Mouse (Mus musculus): ENCODE results near the gene Vmo1. TPM values are rescaled to one million over a fixed set of nuclear protein-coding genes. Genes with fewer than 3 reads are reported as not detected.

The Vmo1 gene
- total and polyA plus RNA-seq, 3 experiments, result not detected

DNA sequence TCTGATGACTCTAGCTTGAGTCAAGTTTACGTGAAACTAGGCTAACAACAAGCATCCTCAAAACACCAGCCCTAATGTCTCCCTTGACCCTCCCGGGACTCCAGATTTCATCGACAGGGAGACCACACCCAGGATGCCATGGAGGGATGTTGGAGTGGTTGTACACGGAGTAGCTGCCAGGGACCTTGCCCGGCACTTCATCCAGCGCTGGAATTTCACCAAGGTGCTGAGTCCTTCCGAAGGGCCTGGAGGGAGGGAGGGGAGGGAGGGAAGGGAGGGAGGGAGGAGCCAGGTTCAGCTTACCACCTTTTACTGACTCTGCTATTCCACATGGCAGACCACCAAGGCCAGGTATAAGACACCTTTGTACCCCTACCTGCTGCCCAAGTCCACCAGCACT lies 39.5 kb upstream of the Vmo1 start:
- ATAC-seq (ENCODE audit: extremely low read depth, insufficient number of reproducible peaks, low FRiP score, poor library complexity, severe bottlenecking) (no peak), DNase-seq (ENCODE audit: low spot score) (no peak)
- Histone ChIP-seq H3K9me3 (replicated peaks) (no peaks in the 10 kb centered on the region), H3K27me3 (ENCODE audit: insufficient read depth, low read length) (peaks cover 67% of the 10 kb centered on the region), H3K4me3 (ENCODE audit: low read depth, low read length) (no peak overlapping the region), H3K4me1 (ENCODE audit: insufficient read depth, low read depth, low read length) (no peaks in the 10 kb centered on the region), H3K36me3 (replicated peaks) (no peaks in the 10 kb centered on the region)
- TF ChIP-seq GATA2 (IDR thresholded peaks at IDR 0.05; ENCODE audit: borderline replicate concordance, low read depth, low read length) (no peak), CTCF (IDR thresholded peaks at IDR 0.05; ENCODE audit: low read depth, low read length) (no peak), TAL1 (conservative IDR thresholded peaks at IDR 0.05; ENCODE audit: low read depth, low read length) (no peak), GATA1 (IDR thresholded peaks at IDR 0.05; ENCODE audit: borderline replicate concordance, low read length) (no peak), POLR2AphosphoS5 (IDR thresholded peaks at IDR 0.05; ENCODE audit: insufficient replicate concordance, low read depth, low read length) (no peak)

DNA sequence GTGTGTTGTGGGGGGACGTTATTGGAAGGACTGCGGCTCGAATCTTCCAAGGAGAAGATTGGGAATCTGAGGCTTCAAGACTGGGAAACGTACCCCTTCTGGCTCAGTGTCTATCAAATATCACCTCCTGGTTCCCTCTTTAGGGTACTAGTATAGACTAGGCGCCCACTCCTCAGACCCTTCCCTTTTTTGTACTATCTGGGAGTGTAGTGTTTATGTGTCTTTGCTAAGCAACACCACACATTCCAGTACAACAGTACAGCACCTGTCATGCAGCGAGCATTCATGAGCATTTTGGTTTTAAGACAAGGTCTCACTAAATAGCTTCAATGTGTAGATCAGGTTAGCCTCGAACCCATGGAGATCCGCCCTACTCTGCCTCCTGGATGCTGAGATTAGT lies 37.1 kb upstream of the Vmo1 start:
- Histone ChIP-seq H3K9me3 (replicated peaks) (no peaks in the 10 kb centered on the region), H3K36me3 (replicated peaks) (no peaks in the 10 kb centered on the region), H3K4me3 (ENCODE audit: low read depth, low read length) (no peak overlapping the region), H3K4me1 (ENCODE audit: insufficient read depth, low read depth, low read length) (no peaks in the 10 kb centered on the region), H3K27me3 (ENCODE audit: insufficient read depth, low read length) (peaks cover 65% of the 10 kb centered on the region)
- TF ChIP-seq GATA1 (IDR thresholded peaks at IDR 0.05; ENCODE audit: borderline replicate concordance, low read length) (no peak), POLR2AphosphoS5 (IDR thresholded peaks at IDR 0.05; ENCODE audit: insufficient replicate concordance, low read depth, low read length) (no peak), CTCF (IDR thresholded peaks at IDR 0.05; ENCODE audit: low read depth, low read length) (no peak), GATA2 (IDR thresholded peaks at IDR 0.05; ENCODE audit: borderline replicate concordance, low read depth, low read length) (no peak), TAL1 (conservative IDR thresholded peaks at IDR 0.05; ENCODE audit: low read depth, low read length) (no peak)
- ATAC-seq (ENCODE audit: extremely low read depth, insufficient number of reproducible peaks, low FRiP score, poor library complexity, severe bottlenecking), result no peak
- DNase-seq (ENCODE audit: low spot score), result no peak

DNA sequence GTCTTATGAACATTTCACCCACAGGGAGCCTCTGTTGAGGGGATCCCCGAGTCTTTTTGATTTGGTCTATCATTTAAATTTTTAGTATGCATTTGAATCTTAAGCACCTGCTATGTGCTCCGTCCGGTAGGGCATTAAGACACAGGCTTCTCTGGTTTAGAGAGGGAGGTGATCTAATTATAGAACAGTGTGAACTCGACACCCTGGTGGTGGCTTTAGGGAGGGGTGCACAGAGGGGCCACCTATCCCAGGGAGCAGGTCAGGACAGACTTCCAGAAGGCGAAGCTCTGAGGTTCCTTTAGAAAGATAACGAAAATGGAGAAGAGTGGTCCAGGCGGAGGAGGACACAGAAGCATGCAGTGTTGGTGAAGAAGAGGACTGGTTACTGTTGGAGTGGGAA lies 30.1 kb upstream of the Vmo1 start:
- no peak for ATAC-seq (ENCODE audit: extremely low read depth, insufficient number of reproducible peaks, low FRiP score, poor library complexity, severe bottlenecking)
- no peak for DNase-seq (ENCODE audit: low spot score)
- Histone ChIP-seq H3K4me3 (ENCODE audit: low read depth, low read length) (no peak overlapping the region), H3K4me1 (ENCODE audit: insufficient read depth, low read depth, low read length) (peaks cover 24% of the 10 kb centered on the region), H3K9me3 (replicated peaks) (no peaks in the 10 kb centered on the region), H3K36me3 (replicated peaks) (no peaks in the 10 kb centered on the region), H3K27me3 (ENCODE audit: insufficient read depth, low read length) (peaks cover 72% of the 10 kb centered on the region)
- TF ChIP-seq GATA1 (IDR thresholded peaks at IDR 0.05; ENCODE audit: borderline replicate concordance, low read length) (no peak), POLR2AphosphoS5 (IDR thresholded peaks at IDR 0.05; ENCODE audit: insufficient replicate concordance, low read depth, low read length) (no peak), GATA2 (IDR thresholded peaks at IDR 0.05; ENCODE audit: borderline replicate concordance, low read depth, low read length) (no peak), CTCF (IDR thresholded peaks at IDR 0.05; ENCODE audit: low read depth, low read length) (no peak), TAL1 (conservative IDR thresholded peaks at IDR 0.05; ENCODE audit: low read depth, low read length) (no peak)

DNA sequence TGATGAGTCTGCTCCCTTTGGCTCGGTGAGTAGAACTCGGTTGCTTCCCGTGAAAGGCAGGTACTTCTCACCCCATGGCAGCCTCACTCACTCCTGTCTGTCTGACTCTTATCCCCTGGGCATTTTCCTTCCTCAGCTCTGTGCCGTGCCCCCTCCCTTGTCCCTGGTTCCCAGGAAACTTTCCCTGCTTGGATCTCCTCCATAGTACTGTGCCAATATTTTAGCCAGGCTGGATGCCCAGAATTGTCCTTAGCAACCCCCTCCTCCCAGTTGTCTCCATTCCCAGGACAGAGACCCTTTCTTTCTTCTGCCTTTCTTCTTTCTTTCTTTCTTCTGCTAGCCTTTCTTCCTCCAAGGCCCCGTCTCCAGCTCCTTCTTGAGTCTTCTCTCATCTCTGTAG lies 27.0 kb upstream of the Vmo1 start:
- ATAC-seq (ENCODE audit: extremely low read depth, insufficient number of reproducible peaks, low FRiP score, poor library complexity, severe bottlenecking), result no peak
- Histone ChIP-seq H3K4me1 (ENCODE audit: insufficient read depth, low read depth, low read length) (peaks cover 24% of the 10 kb centered on the region), H3K27me3 (ENCODE audit: insufficient read depth, low read length) (peaks cover 74% of the 10 kb centered on the region), H3K4me3 (ENCODE audit: low read depth, low read length) (no peak overlapping the region), H3K36me3 (replicated peaks) (no peaks in the 10 kb centered on the region), H3K9me3 (replicated peaks) (no peaks in the 10 kb centered on the region)
- DNase-seq (ENCODE audit: low spot score), result no peak
- TF ChIP-seq GATA1 (IDR thresholded peaks at IDR 0.05; ENCODE audit: borderline replicate concordance, low read length) (no peak), TAL1 (conservative IDR thresholded peaks at IDR 0.05; ENCODE audit: low read depth, low read length) (no peak), GATA2 (IDR thresholded peaks at IDR 0.05; ENCODE audit: borderline replicate concordance, low read depth, low read length) (no peak), CTCF (IDR thresholded peaks at IDR 0.05; ENCODE audit: low read depth, low read length) (no peak), POLR2AphosphoS5 (IDR thresholded peaks at IDR 0.05; ENCODE audit: insufficient replicate concordance, low read depth, low read length) (no peak)

DNA sequence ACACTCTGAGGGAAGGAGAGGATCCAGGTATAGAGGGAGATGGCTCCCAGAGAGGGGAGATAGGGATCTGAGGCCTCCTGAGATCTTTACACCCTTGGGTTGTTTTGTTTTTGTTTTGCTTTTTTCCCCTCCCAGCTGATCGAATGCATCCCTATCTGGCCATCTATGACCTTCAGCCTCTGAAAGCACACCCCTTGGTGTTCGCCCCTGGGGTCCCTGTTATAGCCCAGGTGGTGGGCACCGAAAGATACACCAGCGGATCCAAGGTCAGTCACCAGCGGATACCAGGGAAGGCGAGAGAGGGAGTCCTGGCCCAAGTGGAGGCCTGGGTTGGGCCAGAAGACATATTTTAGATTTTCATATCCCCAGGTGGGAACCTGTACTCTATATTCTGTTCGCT lies 26.5 kb upstream of the Vmo1 start:
- no peaks in the 10 kb centered on the region for H3K36me3 ChIP-seq (replicated peaks)
- H3K4me3 ChIP-seq (ENCODE audit: low read depth, low read length), result no peak overlapping the region
- DNase-seq (ENCODE audit: low spot score) (no peak), ATAC-seq (ENCODE audit: extremely low read depth, insufficient number of reproducible peaks, low FRiP score, poor library complexity, severe bottlenecking) (no peak)
- TF ChIP-seq GATA1 (IDR thresholded peaks at IDR 0.05; ENCODE audit: borderline replicate concordance, low read length) (no peak), CTCF (IDR thresholded peaks at IDR 0.05; ENCODE audit: low read depth, low read length) (no peak), TAL1 (conservative IDR thresholded peaks at IDR 0.05; ENCODE audit: low read depth, low read length) (no peak), POLR2AphosphoS5 (IDR thresholded peaks at IDR 0.05; ENCODE audit: insufficient replicate concordance, low read depth, low read length) (no peak), GATA2 (IDR thresholded peaks at IDR 0.05; ENCODE audit: borderline replicate concordance, low read depth, low read length) (no peak)
- H3K27me3 ChIP-seq (ENCODE audit: insufficient read depth, low read length), result peaks cover 69% of the 10 kb centered on the region
- no peaks in the 10 kb centered on the region for H3K9me3 ChIP-seq (replicated peaks)
- peaks cover 24% of the 10 kb centered on the region for H3K4me1 ChIP-seq (ENCODE audit: insufficient read depth, low read depth, low read length)

DNA sequence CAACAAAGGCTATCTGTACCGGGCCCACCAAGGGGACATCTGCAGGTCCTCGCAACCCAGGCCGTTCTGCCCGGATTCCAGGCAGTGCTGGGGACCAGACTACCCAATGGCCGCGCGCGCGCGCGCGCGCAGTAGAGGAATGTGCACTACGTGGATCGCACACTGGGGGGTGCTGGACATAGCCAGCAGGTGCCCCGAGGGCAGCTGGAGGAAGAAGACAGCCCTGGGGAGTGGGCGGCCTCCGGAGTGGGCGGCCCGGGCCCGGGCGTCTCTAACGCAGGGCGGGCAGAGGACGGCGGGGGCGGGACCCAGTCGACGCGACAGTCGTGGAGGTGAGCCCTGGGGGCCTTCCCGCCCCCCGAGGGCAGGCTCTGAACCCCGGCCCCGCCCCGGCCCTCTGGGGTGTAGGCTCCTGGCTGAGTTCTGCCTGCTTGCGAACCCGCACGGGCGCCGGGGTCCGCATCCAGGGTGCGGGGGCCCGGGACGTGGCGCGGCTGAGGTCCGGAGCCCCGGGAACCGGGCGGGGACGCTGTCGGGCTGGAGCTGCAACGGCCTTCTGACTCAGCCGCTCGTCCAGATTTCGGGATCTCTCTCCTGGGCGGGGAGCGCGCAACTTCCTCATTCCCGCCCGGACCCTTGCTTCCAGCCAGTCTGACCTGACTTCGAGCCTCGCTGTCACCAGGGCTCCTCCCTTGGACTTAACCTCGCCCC lies 25.6 kb upstream of the Vmo1 start, which contains the start of gene Pld2:
Pld2 (plus strand) TSS at position 188 of the 711 bp plus-strand sequence.
- H3K4me3 ChIP-seq (ENCODE audit: low read depth, low read length), result peak within 1 kb of the TSS; percentile 64
- TF ChIP-seq POLR2AphosphoS5 (IDR thresholded peaks at IDR 0.05; ENCODE audit: insufficient replicate concordance, low read depth, low read length), result no peak
- TF ChIP-seq CTCF (IDR thresholded peaks at IDR 0.05; ENCODE audit: low read depth, low read length), result no peak
- TF ChIP-seq GATA1 (IDR thresholded peaks at IDR 0.05; ENCODE audit: borderline replicate concordance, low read length), result no peak
- TF ChIP-seq GATA2 (IDR thresholded peaks at IDR 0.05; ENCODE audit: borderline replicate concordance, low read depth, low read length), result no peak
- TF ChIP-seq TAL1 (conservative IDR thresholded peaks at IDR 0.05; ENCODE audit: low read depth, low read length), result no peak
- ATAC-seq (ENCODE audit: extremely low read depth, insufficient number of reproducible peaks, low FRiP score, poor library complexity, severe bottlenecking) (no peak; the same call in 1 of the 2 replicates), DNase-seq (ENCODE audit: low spot score) (peak; percentile 71)
- H3K9me3 ChIP-seq (replicated peaks), result no peaks in the 10 kb centered on the region
- H3K36me3 ChIP-seq (replicated peaks), result no peaks in the 10 kb centered on the region
- H3K27me3 ChIP-seq (ENCODE audit: insufficient read depth, low read length), result peaks cover 71% of the 10 kb centered on the region
- peaks cover 24% of the 10 kb centered on the region for H3K4me1 ChIP-seq (ENCODE audit: insufficient read depth, low read depth, low read length)
